Mouse (Mus musculus): ENCODE measurements around the gene Ager. TPM values are rescaled to one million over a fixed set of nuclear protein-coding genes. Genes with fewer than 3 reads are reported as not detected.

Gene Ager
- polyA plus RNA-seq, 1 experiment, result 2.5 TPM

DNA sequence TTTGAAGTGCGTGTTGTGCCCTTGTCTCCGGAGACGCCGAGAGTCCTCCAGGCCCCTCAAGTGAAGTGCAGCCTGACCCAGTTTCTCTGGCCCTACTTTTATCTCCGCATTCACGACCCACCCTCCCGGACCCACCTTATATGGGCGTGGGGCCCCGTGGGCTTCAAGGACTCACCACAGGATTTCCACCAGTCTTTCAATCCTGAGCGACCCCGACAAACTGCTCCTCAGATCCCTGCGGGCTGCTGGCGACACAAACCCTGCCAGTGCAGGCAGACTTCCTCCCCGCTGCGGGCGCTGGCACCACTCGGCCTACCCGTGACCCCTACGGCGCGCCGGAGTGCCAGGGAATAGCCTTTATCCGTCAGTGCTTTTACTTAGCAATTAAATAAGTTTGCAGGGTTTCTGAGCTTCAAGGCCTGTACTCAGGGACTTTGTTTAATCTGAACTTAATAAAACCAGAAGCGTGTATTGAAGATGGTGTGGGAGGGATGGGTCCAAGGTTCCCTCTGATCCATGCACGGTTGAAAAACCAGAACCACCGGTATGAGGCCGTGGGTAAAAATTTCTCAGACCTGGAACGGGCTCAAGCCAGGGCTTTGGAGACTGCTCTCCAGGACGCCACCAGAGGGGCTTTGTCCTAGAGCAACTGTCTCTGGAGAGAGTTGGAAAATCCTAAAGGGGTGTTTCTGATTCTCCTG, 30.4 kb downstream of the Ager start, which contains the start of gene Ppt2:
Gene Ppt2 (minus strand): TSS at position 568 of the 701 bp plus-strand sequence.
- H3K9me3 ChIP-seq (replicated peaks; ENCODE audit: control insufficient read depth, insufficient read depth, low read length, poor library complexity, severe bottlenecking), result no peaks in the 10 kb centered on the region
- no peaks in the 10 kb centered on the region for H3K36me3 ChIP-seq (ENCODE audit: control insufficient read depth, insufficient read depth, low read length, poor library complexity, severe bottlenecking)
- H3K27ac ChIP-seq (ENCODE audit: insufficient read depth, low read length), result no peak within 1 kb of the TSS
- H3K4me1 ChIP-seq (ENCODE audit: control insufficient read depth, insufficient read depth, low read length), result peaks cover 1% of the 10 kb centered on the region
- peak within 1 kb of the TSS; percentile 73 for H3K9ac ChIP-seq (ENCODE audit: low read depth, poor library complexity, severe bottlenecking)
- H3K4me3 ChIP-seq (ENCODE audit: low read depth, low read length), result peak within 1 kb of the TSS; percentile 80
- peaks cover 4% of the 10 kb centered on the region; the same call in 1 of the 2 replicates for H3K27me3 ChIP-seq (ENCODE audit: control insufficient read depth, insufficient read depth, low read length, poor library complexity, severe bottlenecking)
- TF ChIP-seq CTCF (IDR thresholded peaks at IDR 0.05; ENCODE audit: low read depth, low read length), result no peak
- TF ChIP-seq POLR2A (IDR thresholded peaks at IDR 0.05; ENCODE audit: insufficient read depth, low read length), result no peak
- no peak for TF ChIP-seq EP300 (IDR thresholded peaks at IDR 0.05; ENCODE audit: insufficient read depth, low read depth, low read length)

DNA sequence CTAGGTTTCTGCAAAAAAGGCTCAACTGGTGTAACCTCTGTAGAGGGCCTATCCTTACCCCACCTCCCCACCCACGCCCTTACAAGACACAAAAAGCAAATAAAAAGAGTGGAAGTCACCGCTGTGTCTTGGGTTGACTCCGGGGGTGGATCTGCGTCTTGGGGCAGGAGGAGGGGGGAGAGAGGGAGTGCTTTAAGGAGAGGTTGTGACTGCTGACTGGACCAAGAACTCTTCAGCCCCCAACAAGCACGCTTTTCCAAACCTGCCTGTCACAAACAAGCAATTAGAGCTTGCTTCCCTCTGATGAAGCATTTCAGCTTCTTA, 30.9 kb downstream of the Ager start:
- peaks cover 1% of the 10 kb centered on the region for H3K4me1 ChIP-seq (ENCODE audit: control insufficient read depth, insufficient read depth, low read length)
- TF ChIP-seq EP300 (IDR thresholded peaks at IDR 0.05; ENCODE audit: insufficient read depth, low read depth, low read length) (no peak), POLR2A (IDR thresholded peaks at IDR 0.05; ENCODE audit: insufficient read depth, low read length) (no peak), CTCF (IDR thresholded peaks at IDR 0.05; ENCODE audit: low read depth, low read length) (no peak)
- H3K9ac ChIP-seq (ENCODE audit: low read depth, poor library complexity, severe bottlenecking), result no peak overlapping the region
- no peak overlapping the region for H3K4me3 ChIP-seq (ENCODE audit: low read depth, low read length)
- peaks cover 4% of the 10 kb centered on the region; the same call in 1 of the 2 replicates for H3K27me3 ChIP-seq (ENCODE audit: control insufficient read depth, insufficient read depth, low read length, poor library complexity, severe bottlenecking)
- H3K9me3 ChIP-seq (replicated peaks; ENCODE audit: control insufficient read depth, insufficient read depth, low read length, poor library complexity, severe bottlenecking), result no peaks in the 10 kb centered on the region
- no peaks in the 10 kb centered on the region for H3K36me3 ChIP-seq (ENCODE audit: control insufficient read depth, insufficient read depth, low read length, poor library complexity, severe bottlenecking)
- H3K27ac ChIP-seq (ENCODE audit: insufficient read depth, low read length), result no peak overlapping the region

DNA sequence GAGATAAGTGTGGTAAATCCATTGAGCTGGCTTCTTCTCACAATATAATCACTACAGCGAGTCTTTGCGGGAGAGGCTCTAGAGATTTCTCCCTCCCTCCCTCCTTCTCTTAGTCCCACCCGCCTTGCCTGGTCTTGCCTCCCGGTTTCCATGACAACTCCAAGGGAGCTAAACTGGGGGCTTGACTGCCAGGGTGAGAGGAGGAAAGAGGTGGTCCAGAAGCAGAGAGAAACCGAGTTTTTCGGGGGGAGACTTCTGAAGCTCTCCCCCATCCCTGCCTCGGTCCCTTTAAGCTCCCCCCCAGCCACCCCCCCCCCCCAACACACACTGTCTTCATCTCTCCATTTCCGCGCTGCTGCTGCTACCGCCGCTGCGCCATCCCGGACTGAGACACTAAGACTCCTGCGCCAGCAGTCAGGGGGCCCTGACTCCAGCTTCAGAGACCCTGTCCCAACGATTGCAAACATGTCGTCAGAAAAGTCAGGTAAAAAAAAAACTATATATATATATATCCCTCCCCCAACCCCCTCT, 31.6 kb downstream of the Ager start, which contains the start of gene Prrt1:
Gene Prrt1 (plus strand): TSS at position 313 of the 531 bp plus-strand sequence.
- Histone ChIP-seq H3K4me1 (ENCODE audit: control insufficient read depth, insufficient read depth, low read length) (peaks cover 1% of the 10 kb centered on the region), H3K36me3 (ENCODE audit: control insufficient read depth, insufficient read depth, low read length, poor library complexity, severe bottlenecking) (no peaks in the 10 kb centered on the region), H3K4me3 (ENCODE audit: low read depth, low read length) (no peak within 1 kb of the TSS), H3K27ac (ENCODE audit: insufficient read depth, low read length) (no peak within 1 kb of the TSS), H3K27me3 (ENCODE audit: control insufficient read depth, insufficient read depth, low read length, poor library complexity, severe bottlenecking) (peaks cover 4% of the 10 kb centered on the region; the same call in 1 of the 2 replicates), H3K9me3 (replicated peaks; ENCODE audit: control insufficient read depth, insufficient read depth, low read length, poor library complexity, severe bottlenecking) (no peaks in the 10 kb centered on the region), H3K9ac (ENCODE audit: low read depth, poor library complexity, severe bottlenecking) (0 out of 2 replicates have a peak within 1 kb of the TSS, but pooled peaks have one; percentile 73)
- no peak for TF ChIP-seq POLR2A (IDR thresholded peaks at IDR 0.05; ENCODE audit: insufficient read depth, low read length)
- no peak for TF ChIP-seq EP300 (IDR thresholded peaks at IDR 0.05; ENCODE audit: insufficient read depth, low read depth, low read length)
- no peak for TF ChIP-seq CTCF (IDR thresholded peaks at IDR 0.05; ENCODE audit: low read depth, low read length)

DNA sequence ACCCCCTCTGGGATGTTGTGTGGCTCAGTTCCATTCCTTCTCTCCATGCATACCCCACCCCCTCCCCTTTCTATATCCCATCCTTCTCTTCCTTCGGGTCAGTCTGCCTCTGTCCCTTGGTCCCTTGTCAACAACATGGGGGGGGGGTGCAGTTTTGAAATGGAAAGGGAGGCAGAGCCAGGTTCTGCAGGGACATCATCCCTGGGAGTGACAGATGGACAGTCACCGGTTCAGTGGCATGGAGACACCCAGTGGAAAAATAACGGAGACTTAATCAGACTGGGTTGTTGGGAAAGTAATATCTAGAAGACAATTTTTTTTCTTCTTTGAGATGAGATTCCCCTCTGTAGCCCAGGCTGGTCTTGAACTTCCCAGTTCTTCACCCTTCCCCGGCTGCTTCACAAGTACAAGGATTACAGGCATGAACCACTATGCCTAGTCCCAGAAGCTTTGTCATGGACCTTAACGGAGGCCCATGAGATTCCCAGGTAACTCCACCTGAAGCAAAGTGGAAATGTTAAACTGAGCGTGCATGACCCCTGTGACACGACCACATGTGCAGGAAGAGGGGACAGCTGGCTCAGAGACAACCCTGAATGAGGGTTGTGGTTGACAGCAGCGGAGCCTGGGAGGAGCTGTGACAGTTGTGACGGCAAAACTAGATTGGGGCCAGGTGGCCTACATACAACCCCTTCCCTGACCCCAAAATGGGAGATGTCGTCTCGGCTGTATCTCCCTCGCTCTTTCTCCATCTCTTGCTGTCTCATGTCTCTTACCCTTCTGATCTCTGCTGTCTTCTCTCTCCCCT, 32.3 kb downstream of the Ager start:
- no peaks in the 10 kb centered on the region for H3K36me3 ChIP-seq (ENCODE audit: control insufficient read depth, insufficient read depth, low read length, poor library complexity, severe bottlenecking)
- H3K4me3 ChIP-seq (ENCODE audit: low read depth, low read length), result no peak overlapping the region
- no peak for TF ChIP-seq EP300 (IDR thresholded peaks at IDR 0.05; ENCODE audit: insufficient read depth, low read depth, low read length)
- TF ChIP-seq POLR2A (IDR thresholded peaks at IDR 0.05; ENCODE audit: insufficient read depth, low read length), result no peak
- TF ChIP-seq CTCF (IDR thresholded peaks at IDR 0.05; ENCODE audit: low read depth, low read length), result no peak
- H3K27me3 ChIP-seq (ENCODE audit: control insufficient read depth, insufficient read depth, low read length, poor library complexity, severe bottlenecking), result peaks cover 4% of the 10 kb centered on the region; the same call in 1 of the 2 replicates
- peaks cover 1% of the 10 kb centered on the region for H3K4me1 ChIP-seq (ENCODE audit: control insufficient read depth, insufficient read depth, low read length)
- peak overlapping the region; percentile 49; the same call in 1 of the 2 replicates for H3K9ac ChIP-seq (ENCODE audit: low read depth, poor library complexity, severe bottlenecking)
- H3K9me3 ChIP-seq (replicated peaks; ENCODE audit: control insufficient read depth, insufficient read depth, low read length, poor library complexity, severe bottlenecking), result no peaks in the 10 kb centered on the region
- no peak overlapping the region for H3K27ac ChIP-seq (ENCODE audit: insufficient read depth, low read length)

DNA sequence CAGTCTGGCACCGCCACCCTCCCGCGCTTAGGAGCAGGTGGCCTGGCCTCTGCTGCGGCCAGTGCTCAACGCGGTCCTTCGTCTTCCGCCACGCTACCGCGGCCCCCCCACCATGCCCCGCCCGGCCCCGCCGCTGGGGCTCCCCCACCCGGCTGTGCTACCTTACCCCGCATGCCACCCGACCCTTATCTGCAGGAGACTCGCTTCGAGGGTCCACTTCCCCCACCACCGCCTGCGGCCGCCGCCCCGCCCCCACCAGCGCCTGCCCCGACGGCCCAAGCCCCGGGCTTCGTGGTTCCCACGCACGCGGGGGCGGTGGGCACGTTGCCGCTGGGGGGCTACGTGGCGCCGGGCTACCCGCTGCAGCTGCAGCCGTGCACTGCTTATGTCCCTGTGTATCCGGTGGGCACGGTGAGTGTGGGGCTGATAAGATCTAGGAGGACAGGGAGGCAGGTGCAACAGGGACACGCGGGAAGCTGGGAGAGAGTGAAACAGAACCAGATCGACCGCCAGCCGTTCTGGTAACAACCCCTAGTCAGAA, 33.2 kb downstream of the Ager start:
- TF ChIP-seq POLR2A (IDR thresholded peaks at IDR 0.05; ENCODE audit: insufficient read depth, low read length), result no peak
- TF ChIP-seq CTCF (IDR thresholded peaks at IDR 0.05; ENCODE audit: low read depth, low read length), result no peak
- TF ChIP-seq EP300 (IDR thresholded peaks at IDR 0.05; ENCODE audit: insufficient read depth, low read depth, low read length), result no peak
- Histone ChIP-seq H3K36me3 (ENCODE audit: control insufficient read depth, insufficient read depth, low read length, poor library complexity, severe bottlenecking) (no peaks in the 10 kb centered on the region), H3K27me3 (ENCODE audit: control insufficient read depth, insufficient read depth, low read length, poor library complexity, severe bottlenecking) (peaks cover 4% of the 10 kb centered on the region; the same call in 1 of the 2 replicates), H3K27ac (ENCODE audit: insufficient read depth, low read length) (no peak overlapping the region), H3K9ac (ENCODE audit: low read depth, poor library complexity, severe bottlenecking) (peak overlapping the region; percentile 49), H3K9me3 (replicated peaks; ENCODE audit: control insufficient read depth, insufficient read depth, low read length, poor library complexity, severe bottlenecking) (no peaks in the 10 kb centered on the region), H3K4me1 (ENCODE audit: control insufficient read depth, insufficient read depth, low read length) (no peaks in the 10 kb centered on the region), H3K4me3 (ENCODE audit: low read depth, low read length) (peak overlapping the region; percentile 14; the same call in 1 of the 2 replicates)
